Mouse (Mus musculus) forelimb bud, embryonic 11.5 days (tissue): ENCODE measurements around the gene Fam213b.

Source experiments
- DNase-seq: peaks from one replicate; pipeline ENCODE4 v3.0.0-alpha.2; 2012; ENCODE audit warnings: low read depth, low spot score

The Fam213b gene

DNA sequence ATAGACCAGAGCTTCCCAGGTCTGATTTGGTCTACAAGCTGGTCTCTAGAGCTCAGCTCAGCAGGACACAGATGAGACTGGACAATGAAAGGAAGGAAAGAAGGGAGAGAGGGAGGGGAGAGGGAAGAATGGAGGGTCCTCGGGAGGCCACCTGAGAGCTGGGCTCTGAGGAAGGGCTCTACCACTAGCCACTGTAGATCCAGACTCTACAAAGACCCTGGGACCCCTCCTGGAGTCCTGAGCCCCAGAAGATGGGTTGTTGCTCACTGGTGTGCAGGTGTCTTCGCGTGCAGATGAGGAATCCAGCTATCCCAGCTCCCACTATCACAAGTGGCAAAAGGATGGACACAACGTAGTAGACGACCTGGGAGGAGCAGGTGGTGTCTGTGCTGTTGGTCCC is 24.0 kb upstream of the Fam213b start:
- no peak for DNase-seq

DNA sequence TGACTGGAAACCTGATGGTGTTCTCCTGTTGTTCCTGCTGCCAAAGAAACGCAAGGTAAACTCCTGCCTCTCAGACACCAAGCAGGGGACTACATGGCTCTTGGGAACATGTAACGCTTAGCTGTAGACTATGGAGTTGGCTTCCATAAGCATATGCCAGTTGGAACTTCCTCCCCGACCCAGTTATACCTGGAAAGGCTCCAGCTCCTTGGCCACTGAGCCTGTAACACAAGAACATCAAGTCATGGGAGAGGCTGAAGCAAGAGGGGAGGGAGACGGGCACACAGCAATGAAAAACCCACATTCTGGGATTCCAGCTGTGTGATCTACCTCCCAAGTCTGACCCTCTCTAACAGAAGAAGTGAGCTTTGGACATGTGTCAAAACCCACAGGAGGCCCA is 23.4 kb upstream of the Fam213b start:
- no peak for DNase-seq

DNA sequence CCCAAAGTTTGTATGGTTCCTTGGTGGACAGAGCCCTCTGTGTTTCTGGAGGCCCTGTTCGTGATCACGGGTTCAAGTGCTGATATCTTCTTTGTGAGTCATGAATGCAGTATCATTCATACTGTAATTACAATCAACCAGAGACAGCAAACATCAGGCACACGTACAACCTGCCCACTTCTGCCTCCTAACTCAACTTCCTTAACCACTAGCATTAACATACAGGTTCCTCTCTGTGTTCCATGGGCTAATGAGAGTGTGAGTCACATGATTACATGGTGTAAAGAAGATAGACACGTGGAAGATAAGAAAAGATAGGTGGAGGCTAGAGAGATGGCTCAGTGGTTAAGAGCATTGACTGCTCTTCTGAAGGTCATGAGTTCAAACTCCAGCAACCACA is 17.7 kb upstream of the Fam213b start:
- DNase-seq: no peak

DNA sequence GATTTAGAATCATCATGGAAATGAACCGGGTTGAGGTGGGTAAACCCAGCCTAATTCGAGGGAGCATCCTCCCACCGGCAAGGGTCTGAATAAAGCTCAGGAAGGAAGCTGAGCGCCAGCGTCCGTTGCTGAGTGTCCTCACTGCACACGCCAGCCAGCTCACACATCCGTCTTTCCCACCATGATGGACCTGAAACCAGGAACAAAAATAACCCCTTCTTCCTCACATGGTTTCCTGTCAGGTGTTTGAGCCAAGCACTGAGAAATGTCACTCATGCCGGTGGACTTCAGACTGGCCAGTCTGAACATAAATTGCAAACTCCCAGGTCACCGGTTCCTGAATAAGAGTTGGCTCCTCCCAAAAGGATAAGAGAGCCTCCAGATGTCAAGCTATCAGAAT is 16.4 kb upstream of the Fam213b start:
- DNase-seq: no peak

DNA sequence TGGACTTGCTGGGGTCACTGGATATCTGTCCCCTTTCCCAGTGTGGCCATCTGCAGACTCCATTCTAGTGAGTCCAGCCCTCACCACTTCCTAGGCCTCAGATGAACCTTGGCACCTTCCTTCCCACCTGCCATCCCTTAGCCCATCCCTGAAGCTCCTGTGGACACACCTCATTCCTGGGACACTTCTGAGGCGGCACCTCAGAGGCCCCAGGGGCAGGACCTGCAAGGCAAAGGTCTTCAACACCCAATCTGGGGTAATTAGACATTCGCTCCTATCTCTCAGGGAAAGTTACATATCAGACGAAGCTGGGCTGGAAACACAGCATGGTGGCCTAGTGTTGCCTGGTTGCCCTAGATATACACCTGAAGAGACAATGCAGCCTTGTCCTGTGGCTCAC is 15.8 kb upstream of the Fam213b start:
- no peak for DNase-seq

DNA sequence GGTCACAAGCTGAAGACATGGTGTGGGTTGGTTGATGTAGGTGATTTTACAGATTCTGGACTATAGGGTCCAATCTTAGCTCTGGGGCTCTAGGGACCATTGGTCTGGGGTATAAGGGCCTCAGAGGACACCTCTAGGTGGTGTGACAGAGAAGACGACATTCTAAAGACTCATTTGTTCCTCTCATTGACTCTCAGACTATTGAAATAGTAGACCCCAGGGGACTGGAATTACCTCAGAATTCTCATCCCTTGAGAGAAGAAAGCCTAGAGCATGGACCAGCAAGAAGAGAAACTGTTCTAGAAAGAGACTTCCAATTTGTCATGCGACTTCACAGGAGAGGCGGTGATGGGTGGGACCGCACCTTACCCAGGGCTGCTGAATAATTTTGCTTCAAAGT is 15.3 kb upstream of the Fam213b start:
- no peak for DNase-seq

DNA sequence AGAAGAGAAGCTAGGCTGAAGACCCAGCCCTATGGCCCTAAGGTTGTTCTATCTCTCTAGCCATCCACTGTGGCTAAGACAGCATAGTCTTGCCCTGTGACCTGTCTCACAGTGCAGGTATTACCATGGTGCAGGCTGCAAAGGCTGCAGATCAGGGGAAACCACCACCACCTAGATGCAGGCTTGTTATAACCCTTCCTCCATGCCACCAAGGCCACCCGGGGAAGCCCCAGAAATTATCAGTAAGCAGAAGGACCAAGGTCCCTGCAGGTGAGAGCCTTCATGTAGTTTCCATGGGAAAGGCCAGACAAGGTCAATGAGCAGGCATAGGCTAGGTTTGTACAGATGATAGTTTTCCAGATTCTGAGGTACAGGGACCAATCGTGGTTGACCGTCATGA is 14.9 kb upstream of the Fam213b start:
- DNase-seq: no peak

DNA sequence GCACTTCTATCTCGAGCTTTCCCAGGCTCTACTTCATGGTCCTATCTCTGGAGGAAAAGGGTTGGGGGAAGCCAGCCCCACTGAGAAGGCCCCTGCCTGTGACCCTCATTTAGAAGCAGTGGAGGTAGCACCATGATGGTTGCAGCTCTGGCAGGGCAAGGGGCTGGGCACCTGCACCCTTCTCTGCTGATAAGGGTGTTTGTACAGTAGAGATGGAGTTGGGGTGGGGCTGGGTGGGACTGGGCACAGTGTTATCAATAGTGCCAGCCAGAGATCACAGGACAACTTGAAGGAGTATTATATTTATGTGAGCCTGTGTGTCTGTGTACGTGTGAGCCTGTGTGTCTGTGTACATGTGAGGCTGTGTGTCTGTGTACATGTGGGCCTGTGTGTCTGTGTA is 12.7 kb upstream of the Fam213b start:
- DNase-seq: no peak

DNA sequence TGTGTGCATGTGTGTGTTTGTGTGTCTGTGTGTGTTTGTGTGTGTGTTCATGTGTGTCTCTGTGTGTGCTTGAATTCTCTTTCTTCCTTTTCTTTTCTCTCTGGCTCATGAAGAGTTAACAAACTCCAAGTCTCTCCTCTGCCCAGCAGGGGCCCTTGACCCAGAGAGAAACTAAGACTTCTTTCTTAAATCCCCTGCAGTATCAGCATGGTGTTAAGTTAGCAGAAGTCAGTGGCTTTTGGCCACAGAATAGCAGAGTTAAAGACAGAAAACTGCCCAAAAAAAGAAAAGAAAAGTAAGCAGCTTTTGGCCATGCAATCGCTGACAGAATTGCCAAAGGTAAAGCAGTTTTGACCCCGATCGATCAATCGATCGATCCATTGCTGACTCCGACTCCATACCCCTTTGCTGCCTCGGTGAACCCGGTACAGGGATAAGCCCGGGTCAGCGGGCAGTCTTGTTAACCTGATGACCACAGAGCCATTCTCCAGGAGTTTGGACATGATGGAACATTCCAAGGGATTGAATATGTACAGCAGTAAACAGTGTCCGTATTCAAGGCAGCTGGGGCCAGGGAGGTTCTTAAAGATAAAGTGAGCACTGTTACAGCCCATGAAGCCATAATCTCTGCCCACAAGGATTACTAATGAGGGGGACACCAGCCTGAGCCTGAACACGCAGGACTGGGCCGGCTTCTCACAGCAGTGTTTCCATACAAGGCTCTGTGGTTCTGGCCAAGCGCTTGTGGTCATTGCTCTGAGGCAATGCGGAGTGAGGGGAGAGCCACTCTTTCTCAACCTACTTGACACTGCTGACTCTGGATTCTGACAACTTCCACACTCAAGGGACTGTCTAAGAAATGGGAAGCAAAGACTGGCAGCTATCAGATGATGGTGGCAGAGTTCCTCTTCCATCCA is 11.9 kb upstream of the Fam213b start:
- no peak for DNase-seq

DNA sequence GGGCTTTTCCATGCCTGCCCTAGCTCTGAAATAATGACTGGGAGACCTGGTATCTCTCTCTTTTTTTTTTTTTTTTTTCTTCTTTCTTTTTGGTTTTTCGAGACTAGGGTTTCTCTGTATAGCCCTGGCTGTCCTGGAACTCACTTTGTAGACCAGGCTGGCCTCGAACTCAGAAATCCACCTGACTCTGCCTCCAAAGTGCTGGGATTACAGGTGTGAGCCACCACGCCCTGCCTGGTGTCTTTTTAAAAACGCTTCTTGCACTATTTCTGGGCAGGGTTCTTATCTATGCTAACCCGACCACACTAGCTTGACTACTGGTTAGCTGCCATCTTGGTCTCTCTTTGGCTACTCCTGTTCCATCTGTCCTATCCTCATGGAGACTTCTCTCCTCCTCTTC is 9.6 kb upstream of the Fam213b start:
- no peak for DNase-seq

DNA sequence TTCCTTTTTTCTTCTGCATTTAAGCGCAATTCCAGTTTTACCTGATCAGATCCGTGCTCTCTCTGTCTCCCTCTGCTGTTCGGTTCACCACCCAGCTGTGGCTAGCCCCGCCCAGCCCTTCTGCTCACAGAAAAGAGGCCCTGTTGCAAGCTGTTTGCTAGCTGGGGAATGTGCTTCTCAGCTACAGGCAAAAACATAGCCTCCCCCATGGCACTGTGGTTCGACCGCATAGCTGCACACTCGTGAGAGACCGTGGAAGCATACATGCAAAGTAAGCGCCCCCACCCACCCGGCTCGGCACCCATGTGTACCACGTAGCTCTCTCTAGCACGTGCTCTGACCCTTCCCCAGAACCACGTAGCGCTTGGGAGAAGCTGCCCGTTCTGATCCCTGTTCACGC is 8.9 kb upstream of the Fam213b start:
- peak; percentile 73 for DNase-seq

DNA sequence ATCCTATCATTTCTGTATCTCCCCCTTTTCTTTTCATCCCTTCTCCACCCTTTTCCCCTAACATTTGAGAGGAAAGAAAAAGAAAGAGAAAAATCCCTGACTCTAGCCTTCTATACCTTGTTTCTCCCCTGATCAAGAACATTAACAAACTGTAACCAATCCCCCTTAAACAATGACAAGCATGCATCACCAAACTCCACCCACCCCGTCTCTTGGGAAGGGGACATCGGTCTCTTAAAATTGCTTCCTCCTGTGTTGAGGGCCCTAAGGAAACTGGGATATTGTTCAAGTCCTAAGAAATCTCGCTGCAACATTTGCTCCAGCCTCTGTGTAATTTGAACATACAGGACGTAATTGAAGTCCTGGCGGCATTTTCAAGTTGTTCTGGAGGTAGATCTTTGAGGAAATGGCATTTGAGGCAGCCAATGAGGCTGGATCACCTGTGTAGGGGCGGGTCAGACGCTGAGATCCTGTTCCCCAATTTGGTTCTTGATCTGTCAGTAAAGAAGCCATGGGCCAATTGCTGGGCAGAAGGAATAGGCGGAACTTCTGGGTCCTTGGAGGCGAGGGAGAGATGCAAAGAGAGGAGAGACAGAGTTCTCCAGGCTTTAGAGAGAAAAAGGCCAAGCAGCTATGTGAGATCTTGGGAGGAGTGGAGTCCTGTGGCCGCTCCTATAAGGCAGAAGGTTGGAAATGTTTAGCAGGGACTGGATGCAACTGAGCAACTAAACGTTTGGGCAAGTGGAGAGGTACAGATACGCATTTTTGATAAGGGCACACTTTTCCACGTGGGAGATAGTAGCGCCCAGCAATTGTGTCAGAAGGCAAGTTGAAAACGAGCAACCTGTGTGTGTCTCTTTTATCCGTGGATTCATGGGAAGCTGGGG is 5.5 kb upstream of the Fam213b start:
- DNase-seq: peak; percentile 91

DNA sequence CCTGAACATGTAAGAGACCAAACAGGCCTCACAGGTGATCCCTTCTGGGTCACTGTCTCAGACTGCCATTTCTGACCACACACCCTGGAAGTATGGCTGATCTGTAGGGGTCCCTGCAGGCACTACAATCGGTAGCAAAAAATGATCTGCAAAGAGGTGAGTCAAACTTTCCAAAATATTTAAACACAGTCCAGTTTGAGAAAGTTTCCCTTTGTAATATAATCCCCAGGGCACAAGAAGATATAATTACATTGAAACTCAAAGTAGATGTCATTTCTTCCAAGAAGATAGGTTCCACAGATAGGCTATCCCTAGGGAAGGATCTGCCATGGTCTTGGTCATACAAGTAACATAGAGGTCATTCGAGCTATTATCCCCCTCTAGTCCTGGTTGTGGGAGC is 3.4 kb upstream of the Fam213b start:
- no peak for DNase-seq

DNA sequence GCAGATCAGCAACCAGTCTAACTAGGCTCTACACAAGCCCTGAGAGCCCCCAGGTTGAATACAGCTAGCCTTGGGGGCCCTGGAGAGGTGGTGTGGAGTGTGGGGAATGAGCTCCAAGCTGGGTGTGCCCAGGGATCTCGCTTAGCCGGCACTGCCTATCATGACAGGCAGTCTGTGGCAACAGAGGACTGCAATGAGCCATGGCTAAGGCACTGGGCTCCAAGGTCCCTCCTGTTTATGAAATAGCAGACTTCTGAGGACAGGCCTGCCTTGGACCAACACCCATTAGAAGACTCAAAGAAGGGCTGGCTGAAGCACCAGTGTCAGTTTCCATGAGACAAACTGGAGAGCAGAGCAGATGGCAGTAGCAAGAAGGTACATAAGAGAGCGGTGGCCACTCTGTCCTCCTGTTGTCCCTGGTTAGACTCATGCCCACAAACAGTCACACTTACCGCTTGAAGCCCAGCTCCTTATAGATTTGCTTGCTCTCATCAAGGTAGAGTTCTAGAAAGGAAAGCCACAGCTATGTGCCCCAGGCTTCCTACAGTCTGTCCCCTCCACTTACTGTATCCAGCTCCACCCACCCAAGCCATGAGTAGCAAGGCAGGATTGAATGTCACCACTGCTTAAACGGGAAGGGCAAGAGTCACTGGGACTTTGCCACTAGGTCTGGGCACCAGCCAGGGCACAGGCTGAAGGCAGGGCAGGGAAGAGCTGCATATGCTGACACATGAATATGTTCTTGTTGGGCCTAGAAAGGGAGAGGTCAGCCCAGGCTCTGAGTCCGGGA is 1.1 kb downstream of the Fam213b start:
- no peak for DNase-seq

DNA sequence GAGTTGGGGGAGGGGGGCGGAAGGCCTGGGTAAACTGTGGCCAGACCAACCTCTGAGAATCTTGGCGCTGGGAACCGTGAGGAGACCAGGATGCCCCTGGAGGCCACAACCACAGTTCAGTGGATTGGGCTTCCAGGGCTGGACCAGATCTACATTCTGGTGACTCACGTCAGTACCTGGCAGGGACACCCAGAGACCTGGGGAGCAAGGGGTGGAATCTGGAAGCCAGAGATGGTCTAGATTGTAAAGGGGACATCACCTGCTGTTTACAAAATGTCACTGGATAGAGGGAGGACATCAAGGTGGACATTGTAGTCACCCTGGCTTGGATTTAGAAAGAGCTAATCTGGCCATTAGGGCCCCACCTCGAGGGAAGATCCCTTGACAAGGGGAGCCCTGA is 3.4 kb downstream of the Fam213b start:
- no peak for DNase-seq

DNA sequence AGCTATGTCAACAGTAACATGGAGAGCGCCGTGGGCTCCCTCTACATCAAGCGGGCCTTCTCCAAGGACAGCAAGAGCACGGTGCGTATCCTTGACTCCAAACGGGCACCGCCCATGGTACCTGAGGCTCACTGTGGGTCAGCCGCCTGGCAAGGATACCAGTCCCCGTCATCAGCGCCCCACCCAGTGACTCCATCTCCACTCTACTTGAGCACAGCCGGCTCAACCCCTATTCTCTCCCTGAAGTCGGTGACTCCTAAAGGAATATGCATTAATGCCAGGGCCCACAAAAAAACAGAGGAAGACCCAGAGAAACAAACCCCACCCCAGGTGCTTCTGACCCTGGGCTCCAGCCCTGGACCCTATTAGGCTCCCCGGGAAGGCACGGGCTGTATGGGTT is 8.0 kb downstream of the Fam213b start:
- DNase-seq: no peak

DNA sequence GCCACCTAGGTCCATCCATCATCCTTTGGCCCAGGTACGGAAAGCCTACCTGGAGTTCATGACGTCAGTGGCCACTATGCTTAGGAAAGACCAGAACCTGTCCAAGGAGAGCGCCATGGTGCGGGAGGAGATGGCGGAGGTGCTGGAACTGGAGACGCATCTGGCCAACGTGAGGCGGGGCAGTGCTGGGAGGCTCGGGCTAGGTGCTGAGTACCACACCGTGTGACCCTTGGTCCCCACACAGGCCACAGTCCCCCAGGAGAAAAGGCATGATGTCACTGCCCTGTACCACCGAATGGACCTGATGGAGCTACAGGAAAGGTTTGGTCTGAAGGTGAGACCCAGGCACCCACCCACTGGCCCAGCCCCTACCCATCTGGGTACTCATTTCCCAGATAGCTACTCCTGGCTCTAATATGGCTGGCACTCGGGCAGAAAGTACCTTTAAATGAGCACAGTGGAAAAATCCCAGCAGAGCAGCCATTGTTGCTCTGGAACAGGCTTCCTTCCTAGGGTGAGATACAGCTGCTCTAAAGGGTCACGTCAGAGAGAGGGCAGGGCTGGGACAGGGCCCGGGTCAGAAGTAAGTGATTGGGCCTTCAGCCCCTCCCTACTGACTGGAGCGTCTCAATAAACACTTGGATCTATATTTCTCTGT is 11.2 kb downstream of the Fam213b start:
- no peak for DNase-seq

DNA sequence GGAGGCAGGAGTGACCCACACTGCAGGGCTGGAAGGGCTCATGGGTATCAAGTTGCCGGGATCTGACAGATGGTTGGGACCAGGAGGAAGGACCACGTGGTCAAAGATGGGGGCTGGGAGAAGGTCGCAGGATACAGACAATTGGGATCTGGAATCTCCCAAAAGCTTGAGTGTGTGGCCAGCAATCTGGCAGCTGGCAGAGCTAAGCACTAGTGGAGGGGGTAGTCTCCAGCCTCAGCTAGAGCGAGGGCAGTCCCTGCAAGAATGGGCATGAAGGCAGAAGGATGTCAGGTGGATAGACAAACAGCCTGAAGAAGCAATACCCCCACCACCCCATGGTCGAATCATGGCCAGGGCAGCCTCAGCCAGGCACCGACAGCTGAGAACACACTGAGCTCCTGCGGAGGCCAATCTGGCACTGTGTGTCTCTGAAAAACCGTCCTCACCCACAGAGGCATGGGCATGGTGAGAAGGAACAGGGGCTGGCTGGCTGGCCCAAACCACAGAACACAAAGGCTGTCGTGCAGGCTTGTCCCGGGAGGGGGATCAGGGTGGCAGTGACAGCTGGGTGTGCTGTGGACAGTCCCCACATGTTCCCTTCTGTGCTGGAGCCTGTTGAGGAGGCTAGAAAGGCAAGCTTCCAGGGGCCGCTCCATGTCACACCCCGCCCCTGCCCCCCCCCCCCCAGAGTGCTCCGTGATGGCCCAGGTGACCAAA is 11.9 kb downstream of the Fam213b start:
- DNase-seq: no peak

DNA sequence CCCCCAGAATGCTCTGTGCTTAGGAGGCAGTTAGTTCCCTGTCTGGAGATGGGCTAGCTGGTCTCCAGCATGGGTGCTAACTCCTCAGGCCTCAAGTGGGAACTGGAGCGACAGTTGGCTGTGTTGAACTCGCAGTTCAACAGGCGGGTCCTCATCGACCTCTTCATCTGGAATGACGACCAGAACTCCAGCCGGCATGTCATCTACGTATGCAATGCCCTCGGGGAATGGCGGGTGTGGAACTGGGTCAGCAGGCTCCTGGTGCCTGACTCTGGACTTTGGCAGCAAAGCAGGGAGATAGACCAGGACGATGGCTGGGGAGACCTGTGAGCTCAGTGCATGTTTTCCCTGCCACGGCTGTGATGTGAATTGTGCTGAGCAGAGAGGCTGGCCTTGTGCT is 13.5 kb downstream of the Fam213b start:
- DNase-seq: no peak

DNA sequence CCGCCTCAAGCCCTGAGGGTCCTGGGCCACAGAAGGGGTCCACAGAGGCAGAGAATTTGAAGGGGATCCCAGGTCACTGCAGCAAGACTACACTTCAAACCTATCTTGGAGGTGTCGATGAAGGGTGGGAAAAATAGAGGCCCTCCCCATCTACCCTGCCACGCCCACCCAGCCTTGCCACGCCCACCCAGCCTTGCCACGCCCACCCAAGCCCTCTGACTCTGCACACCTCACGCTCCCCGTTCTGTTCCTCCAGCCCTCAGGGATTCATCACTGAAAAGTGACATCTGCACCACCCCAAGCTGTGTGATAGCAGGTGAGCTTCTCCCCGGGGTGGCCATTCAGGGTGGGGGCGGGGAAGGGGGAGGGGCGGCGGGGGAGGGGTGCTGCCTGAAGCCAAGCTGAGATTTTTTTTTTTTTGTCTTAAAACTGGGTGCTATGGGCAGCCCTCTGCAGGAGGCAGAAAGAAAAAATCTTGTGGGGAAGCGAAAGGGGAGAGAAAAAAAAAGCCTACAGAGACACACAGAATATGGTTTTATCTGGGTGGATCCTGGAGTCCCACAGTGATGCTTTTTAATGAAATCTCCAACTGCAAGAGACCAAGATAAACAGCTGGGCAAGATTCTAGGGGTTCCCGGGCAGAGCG is 16.8 kb downstream of the Fam213b start:
- DNase-seq: no peak
